Mouse (Mus musculus): ENCODE results near the gene Surf4.

DNA sequence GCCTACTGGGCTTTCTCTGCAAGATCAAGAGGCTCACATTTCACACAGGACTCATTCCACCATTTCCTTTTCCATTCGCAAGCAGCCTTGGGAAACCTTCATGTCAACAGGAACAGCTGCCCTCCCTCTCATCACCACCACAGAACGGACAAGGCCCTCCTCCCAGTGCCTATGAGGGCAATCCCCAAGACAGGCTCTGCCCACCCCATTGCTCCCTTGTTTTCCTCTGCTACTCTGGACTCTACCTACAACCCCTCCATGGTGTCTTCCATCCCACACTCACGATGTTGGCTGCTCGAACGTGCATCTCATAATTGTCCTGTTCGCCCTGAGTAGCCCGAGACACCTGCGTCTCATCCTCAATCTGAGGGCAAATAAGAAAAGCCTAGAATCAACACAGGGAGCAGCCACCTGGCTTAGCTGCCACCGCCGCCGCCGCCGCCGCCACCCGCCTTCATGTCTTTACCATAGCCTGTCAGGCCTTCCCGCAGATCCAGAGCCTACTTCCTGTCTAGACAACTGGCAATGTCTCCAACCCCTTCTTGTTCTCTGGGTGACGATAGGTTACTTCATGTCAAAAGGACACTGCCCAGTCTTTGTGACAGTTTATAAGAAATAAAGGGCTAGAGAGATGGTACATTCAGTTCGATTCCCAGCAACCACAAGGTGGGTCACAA lies 24.9 kb downstream of the Surf4 start:
- TF ChIP-seq CTCF (IDR thresholded peaks at IDR 0.05), result no peak
- no peak for TF ChIP-seq POLR2A (IDR thresholded peaks at IDR 0.05; ENCODE audit: insufficient read depth, low read depth, low read length)
- TF ChIP-seq EP300 (IDR thresholded peaks at IDR 0.05; ENCODE audit: insufficient read depth, low read depth, low read length), result no peak
